Mouse (Mus musculus): Measurements from ENCODE around the gene Mfrp. TPM values are rescaled to one million over a fixed set of nuclear protein-coding genes. Genes with fewer than 3 reads are reported as not detected.
A peak's percentile ranks its signal among the peaks of the same experiment; 100 is the strongest.

Gene Mfrp
- polyA plus RNA-seq, 1 experiment from 2014 or later, result 0.20 TPM

GRCm38 (mm10) chr9:44134851-44135730, 33.6 kb downstream of the Mfrp start:
- H3K4me2 ChIP-seq (replicated peaks), result peak overlapping the region; percentile 89
- H3K36me3 ChIP-seq, result peaks cover 1% of the 10 kb centered on the region; the same call in 1 of the 2 replicates
- H3K27ac ChIP-seq, result no peak overlapping the region
- H3K9me3 ChIP-seq, result no peaks in the 10 kb centered on the region
- ATAC-seq (ENCODE audit: insufficient number of reproducible peaks, insufficient read depth, low FRiP score, low TSS enrichment), result no peak
- peaks cover 38% of the 10 kb centered on the region for H3K4me1 ChIP-seq
- H3K4me3 ChIP-seq, result peak overlapping the region; percentile 57
- H3K9ac ChIP-seq, result peak overlapping the region; percentile 61
- peaks cover 47% of the 10 kb centered on the region for H3K27me3 ChIP-seq
- WGBS, result 4% methylated on average over 49 of the region's 49 CpGs

GRCm38 (mm10) chr9:44135731-44136411, 34.3 kb downstream of the Mfrp start:
- Histone ChIP-seq H3K27me3 (peaks cover 47% of the 10 kb centered on the region), H3K4me3 (peak overlapping the region; percentile 57), H3K9ac (no peak overlapping the region), H3K36me3 (peaks cover 9% of the 10 kb centered on the region), H3K27ac (no peak overlapping the region), H3K4me1 (peaks cover 30% of the 10 kb centered on the region), H3K9me3 (no peaks in the 10 kb centered on the region), H3K4me2 (replicated peaks) (peak overlapping the region; percentile 89)
- ATAC-seq (ENCODE audit: insufficient number of reproducible peaks, insufficient read depth, low FRiP score, low TSS enrichment), result no peak
- WGBS, result 50% methylated on average over 7 of the region's 7 CpGs

GRCm38 (mm10) chr9:44137846-44138245, 36.3 kb downstream of the Mfrp start:
- H3K9ac ChIP-seq, result no peak overlapping the region
- H3K27ac ChIP-seq, result no peak overlapping the region
- H3K4me1 ChIP-seq, result peaks cover 24% of the 10 kb centered on the region
- peaks cover 33% of the 10 kb centered on the region for H3K27me3 ChIP-seq
- WGBS, result 60% methylated on average over 4 of the region's 4 CpGs
- no peak overlapping the region for H3K4me2 ChIP-seq (replicated peaks)
- H3K9me3 ChIP-seq, result no peaks in the 10 kb centered on the region
- H3K4me3 ChIP-seq, result no peak overlapping the region
- H3K36me3 ChIP-seq, result peaks cover 18% of the 10 kb centered on the region
- ATAC-seq (ENCODE audit: insufficient number of reproducible peaks, insufficient read depth, low FRiP score, low TSS enrichment), result no peak

GRCm38 (mm10) chr9:44141951-44142350, 40.4 kb downstream of the Mfrp start:
- Histone ChIP-seq H3K9ac (no peak overlapping the region), H3K4me2 (replicated peaks) (no peak overlapping the region), H3K4me1 (no peaks in the 10 kb centered on the region), H3K4me3 (no peak overlapping the region), H3K9me3 (no peaks in the 10 kb centered on the region), H3K27me3 (no peaks in the 10 kb centered on the region), H3K36me3 (peaks cover 39% of the 10 kb centered on the region), H3K27ac (no peak overlapping the region)
- no peak for ATAC-seq (ENCODE audit: insufficient number of reproducible peaks, insufficient read depth, low FRiP score, low TSS enrichment)
- WGBS, result 65% methylated on average over 5 of the region's 5 CpGs

GRCm38 (mm10) chr9:44143421-44143820, 41.9 kb downstream of the Mfrp start:
- peaks cover 40% of the 10 kb centered on the region for H3K36me3 ChIP-seq
- ATAC-seq (ENCODE audit: insufficient number of reproducible peaks, insufficient read depth, low FRiP score, low TSS enrichment), result no peak
- no peaks in the 10 kb centered on the region for H3K4me1 ChIP-seq
- 80% methylated on average over 5 of the region's 5 CpGs for WGBS
- H3K9ac ChIP-seq, result no peak overlapping the region
- H3K9me3 ChIP-seq, result no peaks in the 10 kb centered on the region
- H3K4me2 ChIP-seq (replicated peaks), result no peak overlapping the region
- no peak overlapping the region for H3K27ac ChIP-seq
- no peak overlapping the region for H3K4me3 ChIP-seq
- H3K27me3 ChIP-seq, result no peaks in the 10 kb centered on the region

GRCm38 (mm10) chr9:44144023-44144717, 42.6 kb downstream of the Mfrp start:
- Histone ChIP-seq H3K4me1 (no peaks in the 10 kb centered on the region), H3K9ac (no peak overlapping the region), H3K27ac (no peak overlapping the region), H3K9me3 (no peaks in the 10 kb centered on the region), H3K27me3 (no peaks in the 10 kb centered on the region), H3K4me2 (replicated peaks) (no peak overlapping the region), H3K4me3 (no peak overlapping the region), H3K36me3 (peaks cover 46% of the 10 kb centered on the region)
- 36% methylated on average over 6 of the region's 8 CpGs for WGBS
- no peak for ATAC-seq (ENCODE audit: insufficient number of reproducible peaks, insufficient read depth, low FRiP score, low TSS enrichment)

GRCm38 (mm10) chr9:44144718-44145060, 43.2 kb downstream of the Mfrp start:
- Histone ChIP-seq H3K27ac (no peak overlapping the region), H3K4me1 (no peaks in the 10 kb centered on the region), H3K9me3 (no peaks in the 10 kb centered on the region), H3K4me3 (no peak overlapping the region), H3K36me3 (peaks cover 52% of the 10 kb centered on the region), H3K9ac (no peak overlapping the region), H3K27me3 (no peaks in the 10 kb centered on the region), H3K4me2 (replicated peaks) (no peak overlapping the region)
- ATAC-seq (ENCODE audit: insufficient number of reproducible peaks, insufficient read depth, low FRiP score, low TSS enrichment), result no peak

- Histone ChIP-seq H3K36me3 (peaks cover 49% of the 10 kb centered on the region), H3K4me2 (replicated peaks) (no peak overlapping the region), H3K9ac (no peak overlapping the region), H3K27me3 (no peaks in the 10 kb centered on the region), H3K4me1 (no peaks in the 10 kb centered on the region), H3K27ac (no peak overlapping the region), H3K9me3 (no peaks in the 10 kb centered on the region), H3K4me3 (no peak overlapping the region)
- 59% methylated on average over 3 of the region's 3 CpGs for WGBS
- no peak for ATAC-seq (ENCODE audit: insufficient number of reproducible peaks, insufficient read depth, low FRiP score, low TSS enrichment)
These were observed 45.8 kb downstream of the Mfrp start for GRCm38 (mm10) chr9:44147290-44147689.

Other genes starting within 250 kb of the Mfrp start
- 1.6 and 2.8 TPM in 2 replicates for gene Thy1, start 58.3 kb upstream of the Mfrp start, polyA plus RNA-seq (2016; fragmentation: Nextera tagmentation; extraction: Ambion mirVana)
- 8.8 and 10.4 TPM in 2 replicates for gene Usp2, start 34.7 kb upstream of the Mfrp start, polyA plus RNA-seq (2016; fragmentation: Nextera tagmentation; extraction: Ambion mirVana)
- gene C1qtnf5, start 5.5 kb downstream of the Mfrp start, polyA plus RNA-seq (2016; fragmentation: Nextera tagmentation; extraction: Ambion mirVana), result 0.78 and 1.3 TPM in 2 replicates
- gene Gm49380, start 11.8 kb downstream of the Mfrp start, polyA plus RNA-seq (2016; fragmentation: Nextera tagmentation; extraction: Ambion mirVana), result 0.19 and 0.33 TPM in 2 replicates
- 86.7 and 88.8 TPM in 2 replicates for gene Rnf26, start 11.8 kb downstream of the Mfrp start, polyA plus RNA-seq (2016; fragmentation: Nextera tagmentation; extraction: Ambion mirVana)
- gene Mcam, start 32.7 kb downstream of the Mfrp start, polyA plus RNA-seq (2016; fragmentation: Nextera tagmentation; extraction: Ambion mirVana), result 22.3 and 24.2 TPM in 2 replicates
- 19.6 and 20.3 TPM in 2 replicates for gene Cbl, start 132.3 kb downstream of the Mfrp start, polyA plus RNA-seq (2016; fragmentation: Nextera tagmentation; extraction: Ambion mirVana)
- not detected in 2 replicates for gene Ccdc153, start 138.9 kb downstream of the Mfrp start, polyA plus RNA-seq (2016; fragmentation: Nextera tagmentation; extraction: Ambion mirVana)
- 0.12 TPM in 1 of 2 replicates, not detected in the other for gene Pdzd3, start 149.7 kb downstream of the Mfrp start, polyA plus RNA-seq (2016; fragmentation: Nextera tagmentation; extraction: Ambion mirVana)
- 6.2 and 7.1 TPM in 2 replicates for gene Nlrx1, start 166.9 kb downstream of the Mfrp start, polyA plus RNA-seq (2016; fragmentation: Nextera tagmentation; extraction: Ambion mirVana)
- 5.9 and 6.4 TPM in 2 replicates for gene Abcg4, start 186.9 kb downstream of the Mfrp start, polyA plus RNA-seq (2016; fragmentation: Nextera tagmentation; extraction: Ambion mirVana)
- gene Hinfp, start 203.9 kb downstream of the Mfrp start, polyA plus RNA-seq (2016; fragmentation: Nextera tagmentation; extraction: Ambion mirVana), result 26.5 and 28.5 TPM in 2 replicates
- 8.5 and 9.4 TPM in 2 replicates for gene C2cd2l, start 218.6 kb downstream of the Mfrp start, polyA plus RNA-seq (2016; fragmentation: Nextera tagmentation; extraction: Ambion mirVana)
- 37.2 and 39.1 TPM in 2 replicates for gene Dpagt1, start 224.3 kb downstream of the Mfrp start, polyA plus RNA-seq (2016; fragmentation: Nextera tagmentation; extraction: Ambion mirVana)
- 399 and 416 TPM in 2 replicates for gene H2afx, start 233.0 kb downstream of the Mfrp start, polyA plus RNA-seq (2016; fragmentation: Nextera tagmentation; extraction: Ambion mirVana)
- gene Hmbs, start 242.5 kb downstream of the Mfrp start, polyA plus RNA-seq (2016; fragmentation: Nextera tagmentation; extraction: Ambion mirVana), result 126 TPM in 2 replicates